ENCODE assay signal across 16 mouse cellular contexts in genomic region chr11:58016371-58016770, GRCm38 (mm10). TPM values are rescaled to one million over a fixed set of nuclear protein-coding genes. Genes with fewer than 3 reads are reported as not detected.
A peak's percentile ranks its signal among the peaks of the same experiment; 100 is the strongest.
DNase-seq lines count a peak whose midpoint lies in the region; ATAC-seq and TF ChIP-seq lines count a peak whose summit lies in the region.
"Had no signal": no experiment of that assay in that cellular context is flagged by ENCODE, and none has a peak within 500 bp of the region (broad histone marks: within the 10 kb centered on the region; RNA-seq: fewer than 3 reads in every experiment).

No protein-coding gene starts in this region.

- no peaks in the 10 kb centered on the region for H3K27me3 ChIP-seq in heart, embryonic 11.5 days (ENCODE audit: control insufficient read depth, insufficient read depth, low read length)
- H3K27me3 ChIP-seq in kidney, postnatal 0 days (ENCODE audit: insufficient read depth, low read length) = no peaks in the 10 kb centered on the region
- no peaks in the 10 kb centered on the region for H3K27me3 ChIP-seq in stomach, embryonic 16.5 days (ENCODE audit: control insufficient read depth, insufficient read depth, low read length)
- H3K27me3 ChIP-seq: neural tube, embryonic 12.5 days had no signal

- H3K9ac ChIP-seq in heart, embryonic 11.5 days (ENCODE audit: low read depth, low read length) = no peak overlapping the region
- no peak overlapping the region for H3K9ac ChIP-seq in kidney, postnatal 0 days (ENCODE audit: low read depth, low read length)
- H3K9ac ChIP-seq in stomach, embryonic 16.5 days (ENCODE audit: low read length) = no peak overlapping the region
- H3K9ac ChIP-seq: lung, embryonic 14.5 days had no signal

- H3K4me3 ChIP-seq in heart, embryonic 11.5 days (ENCODE audit: low read depth, low read length) = no peak overlapping the region
- H3K4me3 ChIP-seq in kidney, postnatal 0 days (replicated peaks; ENCODE audit: low read depth, low read length) = no peak overlapping the region
- H3K4me3 ChIP-seq in stomach, embryonic 16.5 days (replicated peaks; ENCODE audit: low read length) = no peak overlapping the region
- H3K4me3 ChIP-seq: forebrain, embryonic 10.5 days; neural tube, embryonic 12.5 days had no signal

- no peaks in the 10 kb centered on the region for H3K9me3 ChIP-seq in heart, embryonic 11.5 days (replicated peaks; ENCODE audit: control insufficient read depth, low read length)
- no peaks in the 10 kb centered on the region for H3K9me3 ChIP-seq in kidney, postnatal 0 days (replicated peaks; ENCODE audit: low read length)
- no peaks in the 10 kb centered on the region for H3K9me3 ChIP-seq in stomach, embryonic 16.5 days (replicated peaks; ENCODE audit: control insufficient read depth, low read length)
- H3K9me3 ChIP-seq: forebrain, embryonic 10.5 days; neural tube, embryonic 12.5 days had no signal

- DNase-seq in heart, postnatal 4 days = no peak
- no peak for DNase-seq in kidney, postnatal 0 days (ENCODE audit: low spot score)
- no peak for DNase-seq in kidney, adult 9 months
- peak; percentile 56 for DNase-seq in brain, adult 2 months (ENCODE audit: low read depth, low spot score)
- no peak for DNase-seq in embryo, embryonic 10 days (ENCODE audit: low spot score)
- DNase-seq: cerebellum, adult 11 months; kidney, postnatal 36 days; layer of hippocampus, postnatal 36 days; left cerebral cortex, postnatal 4 days; lung, embryonic 14.5 days; thymus, postnatal 4 days had no signal

- no peak for ATAC-seq in heart, embryonic 11.5 days (replicated peaks; ENCODE audit: insufficient number of reproducible peaks, low FRiP score, low TSS enrichment)
- no peak for ATAC-seq in kidney, postnatal 0 days (replicated peaks; ENCODE audit: low FRiP score, low read depth)
- no peak for ATAC-seq in stomach, embryonic 16.5 days (ENCODE audit: insufficient read depth, low FRiP score)
- ATAC-seq: hindbrain, postnatal 0 days had no signal

- H3K4me1 ChIP-seq in heart, embryonic 11.5 days (ENCODE audit: control insufficient read depth, insufficient read depth, low read length) = peaks cover 53% of the 10 kb centered on the region
- peaks cover 31% of the 10 kb centered on the region for H3K4me1 ChIP-seq in kidney, postnatal 0 days (replicated peaks; ENCODE audit: insufficient read depth, low read length)
- peaks cover 53% of the 10 kb centered on the region for H3K4me1 ChIP-seq in stomach, embryonic 16.5 days (ENCODE audit: control insufficient read depth, insufficient read depth, low read length)

- TF ChIP-seq CTCF in kidney, postnatal 0 days (IDR thresholded peaks at IDR 0.05; ENCODE audit: low read depth) = no peak

- H3K27ac ChIP-seq in heart, embryonic 11.5 days (ENCODE audit: low read depth, low read length) = no peak overlapping the region
- peak overlapping the region; percentile 19; the same call in 1 of the 2 replicates for H3K27ac ChIP-seq in kidney, postnatal 0 days
- H3K27ac ChIP-seq in stomach, embryonic 16.5 days (ENCODE audit: low read length) = peak overlapping the region; percentile 39
- H3K27ac ChIP-seq: forebrain, embryonic 10.5 days; hindbrain, postnatal 0 days; neural tube, embryonic 12.5 days had no signal

- peak overlapping the region; percentile 20 for H3K4me2 ChIP-seq in heart, embryonic 11.5 days
- H3K4me2 ChIP-seq in kidney, postnatal 0 days (ENCODE audit: low read length) = no peak overlapping the region
- no peak overlapping the region for H3K4me2 ChIP-seq in stomach, embryonic 16.5 days (ENCODE audit: low read depth, low read length)
- H3K4me2 ChIP-seq: lung, embryonic 14.5 days; neural tube, embryonic 12.5 days had no signal

- H3K36me3 ChIP-seq in heart, embryonic 11.5 days (ENCODE audit: control insufficient read depth, insufficient read depth, low read length) = no peaks in the 10 kb centered on the region
- no peaks in the 10 kb centered on the region for H3K36me3 ChIP-seq in kidney, postnatal 0 days (ENCODE audit: insufficient read depth, low read length)
- H3K36me3 ChIP-seq in stomach, embryonic 16.5 days (ENCODE audit: control insufficient read depth, insufficient read depth, low read length) = no peaks in the 10 kb centered on the region
- H3K36me3 ChIP-seq: neural tube, embryonic 12.5 days had no signal

- 59% methylated on average over 3 of the region's 3 CpGs for WGBS in heart, embryonic 11.5 days (ENCODE audit: insufficient replicate concordance)
- WGBS in kidney, postnatal 0 days = 21% methylated on average over 3 of the region's 3 CpGs
- 36% methylated on average over 3 of the region's 3 CpGs for WGBS in stomach, embryonic 16.5 days

RNA-seq across cellular contexts. Expression of gene Larp1, which starts 7.5 kb away (rescaled TPM):
- 16.9 and 19.5 TPM in 2 replicates for polyA plus RNA-seq in heart, embryonic 11.5 days (2014; fragmentation: Nextera tagmentation; extraction: Ambion mirVana)
- total RNA-seq in heart, postnatal 4 days (2021) = 10 to 100 TPM; 69.6 to 69.9 TPM
- 12.9 and 14.0 TPM in 2 replicates for polyA plus RNA-seq in kidney, postnatal 0 days (2015; fragmentation: Nextera tagmentation; extraction: Ambion mirVana)
- polyA plus RNA-seq in stomach, embryonic 16.5 days (2015; fragmentation: Nextera tagmentation; extraction: Ambion mirVana) = 21.8 and 22.9 TPM in 2 replicates
